Mouse (Mus musculus) CH12.LX (cell line): Measurements from ENCODE around the gene Ccdc70.

Experiments used
- CTCF ChIP-seq, 2 experiments: IDR thresholded peaks in 1 of 2; conservative IDR thresholded peaks in 1 of 2; 2 replicates each; pipeline ENCODE4 v1.5.1; 2011 to 2012; ENCODE audit warnings: low read depth in 2 of 2, low read length in 2 of 2, improper control_type of control experiment in 1 of 2, inconsistent platforms in 1 of 2, mild to moderate bottlenecking in 1 of 2, moderate library complexity in 1 of 2
- MAX ChIP-seq: IDR thresholded peaks from 2 replicates; pipeline ENCODE4 v1.6.1; 2011; ENCODE audit warnings: low read length, improper control_type of control experiment
- MAZ ChIP-seq: IDR thresholded peaks from 2 replicates; pipeline ENCODE4 v1.6.1; 2012; ENCODE audit warnings: low read depth, mild to moderate bottlenecking, inconsistent platforms, low read length, improper control_type of control experiment, moderate library complexity
- MYC ChIP-seq: IDR thresholded peaks from 2 replicates; pipeline ENCODE4 v1.6.1; 2011; ENCODE audit warnings: low read depth, mild to moderate bottlenecking, improper control_type of control experiment, low read length
- SMC3 ChIP-seq: IDR thresholded peaks from 2 replicates; pipeline ENCODE4 v1.6.1; 2011; ENCODE audit warnings: low read depth, low read length, improper control_type of control experiment
- USF1 ChIP-seq: IDR thresholded peaks from 2 replicates; pipeline ENCODE4 v1.6.1; 2014; ENCODE audit warnings: low read depth, mild to moderate bottlenecking, inconsistent platforms, low read length, improper control_type of control experiment
- ZC3H11A ChIP-seq: IDR thresholded peaks from 2 replicates; pipeline ENCODE4 v1.6.1; 2012; ENCODE audit warnings: low read depth, mild to moderate bottlenecking, inconsistent platforms, low read length, improper control_type of control experiment

GRCm38 (mm10) chr8:22019498-22019897 lies 49.9 kb downstream of the Ccdc70 start:
- TF ChIP-seq CTCF (conservative IDR thresholded peaks at IDR 0.05 in 1 of 2, IDR thresholded peaks at IDR 0.05 in 1 of 2; ENCODE audit: low read depth in 2 of 2, low read length in 2 of 2) (no peak), MYC (no peak), USF1 (no peak), MAX (no peak), ZC3H11A (no peak), MAZ (no peak), SMC3 (no peak)
